Mouse (Mus musculus): ENCODE data around the gene A4gnt. TPM values are rescaled to one million over a fixed set of nuclear protein-coding genes. Genes with fewer than 3 reads are reported as not detected.

A4gnt gene
- polyA plus RNA-seq, 1 experiment: not detected

GRCm38 (mm10) chr9:99629281-99630011, 17.1 kb downstream of the A4gnt start, which contains the start of gene Dzip1l:
Gene Dzip1l, plus strand, starts transcription at chr9:99629496.
- TF ChIP-seq CEBPB (IDR thresholded peaks at IDR 0.05; ENCODE audit: low read depth) (no peak), FOSL1 (IDR thresholded peaks at IDR 0.05; ENCODE audit: insufficient read depth, low read length, poor library complexity, severe bottlenecking) (no peak), CTCF (IDR thresholded peaks at IDR 0.05; ENCODE audit: control insufficient read depth, insufficient read depth, insufficient read length) (no peak), MYOG (IDR thresholded peaks at IDR 0.05; ENCODE audit: control insufficient read depth, extremely low read depth, insufficient read length) (no peak), MYOD1 (IDR thresholded peaks at IDR 0.05; ENCODE audit: control insufficient read depth, insufficient read length, low read depth) (no peak), USF1 (IDR thresholded peaks at IDR 0.05; ENCODE audit: low read depth) (no peak)
- peak within 1 kb of the TSS; percentile 73 for H3ac ChIP-seq (ENCODE audit: control insufficient read depth, insufficient read length, low read depth)
- H3K36me3 ChIP-seq (ENCODE audit: control insufficient read depth, insufficient read depth): peaks cover 5% of the 10 kb centered on the region
- peak within 1 kb of the TSS; percentile 59 for H3K4me3 ChIP-seq (ENCODE audit: insufficient read depth, poor library complexity, severe bottlenecking)
- H3K27me3 ChIP-seq (ENCODE audit: control insufficient read depth, insufficient read depth, insufficient read length): no peaks in the 10 kb centered on the region
- H3K79me3 ChIP-seq (ENCODE audit: low read depth): peaks cover 39% of the 10 kb centered on the region
- H3K79me2 ChIP-seq (ENCODE audit: control insufficient read depth, insufficient read depth): peaks cover 57% of the 10 kb centered on the region

GRCm38 (mm10) chr9:99630071-99630470, 17.8 kb downstream of the A4gnt start:
- Histone ChIP-seq H3K27me3 (ENCODE audit: control insufficient read depth, insufficient read depth, insufficient read length) (no peaks in the 10 kb centered on the region), H3K36me3 (ENCODE audit: control insufficient read depth, insufficient read depth) (peaks cover 5% of the 10 kb centered on the region), H3ac (ENCODE audit: control insufficient read depth, insufficient read length, low read depth) (peak overlapping the region; percentile 73), H3K79me3 (ENCODE audit: low read depth) (peaks cover 42% of the 10 kb centered on the region), H3K79me2 (ENCODE audit: control insufficient read depth, insufficient read depth) (peaks cover 63% of the 10 kb centered on the region), H3K4me3 (ENCODE audit: insufficient read depth, poor library complexity, severe bottlenecking) (peak overlapping the region; percentile 59)
- TF ChIP-seq MYOD1 (IDR thresholded peaks at IDR 0.05; ENCODE audit: control insufficient read depth, insufficient read length, low read depth) (no peak), FOSL1 (IDR thresholded peaks at IDR 0.05; ENCODE audit: insufficient read depth, low read length, poor library complexity, severe bottlenecking) (no peak), MYOG (IDR thresholded peaks at IDR 0.05; ENCODE audit: control insufficient read depth, extremely low read depth, insufficient read length) (no peak), CEBPB (IDR thresholded peaks at IDR 0.05; ENCODE audit: low read depth) (no peak), USF1 (IDR thresholded peaks at IDR 0.05; ENCODE audit: low read depth) (no peak), MAX (IDR thresholded peaks at IDR 0.05) (no peak), CTCF (IDR thresholded peaks at IDR 0.05; ENCODE audit: control insufficient read depth, insufficient read depth, insufficient read length) (no peak)

GRCm38 (mm10) chr9:99630528-99631125, 18.3 kb downstream of the A4gnt start:
- TF ChIP-seq USF1 (IDR thresholded peaks at IDR 0.05; ENCODE audit: low read depth) (no peak), MYOD1 (IDR thresholded peaks at IDR 0.05; ENCODE audit: control insufficient read depth, insufficient read length, low read depth) (no peak), MYOG (IDR thresholded peaks at IDR 0.05; ENCODE audit: control insufficient read depth, extremely low read depth, insufficient read length) (no peak), FOSL1 (IDR thresholded peaks at IDR 0.05; ENCODE audit: insufficient read depth, low read length, poor library complexity, severe bottlenecking) (no peak), CTCF (IDR thresholded peaks at IDR 0.05; ENCODE audit: control insufficient read depth, insufficient read depth, insufficient read length) (no peak), CEBPB (IDR thresholded peaks at IDR 0.05; ENCODE audit: low read depth) (no peak), MAX (IDR thresholded peaks at IDR 0.05) (no peak)
- Histone ChIP-seq H3K79me2 (ENCODE audit: control insufficient read depth, insufficient read depth) (peaks cover 68% of the 10 kb centered on the region), H3K36me3 (ENCODE audit: control insufficient read depth, insufficient read depth) (peaks cover 8% of the 10 kb centered on the region), H3K79me3 (ENCODE audit: low read depth) (peaks cover 44% of the 10 kb centered on the region), H3ac (ENCODE audit: control insufficient read depth, insufficient read length, low read depth) (peak overlapping the region; percentile 73), H3K4me3 (ENCODE audit: insufficient read depth, poor library complexity, severe bottlenecking) (peak overlapping the region; percentile 59), H3K27me3 (ENCODE audit: control insufficient read depth, insufficient read depth, insufficient read length) (no peaks in the 10 kb centered on the region)

- Histone ChIP-seq H3K79me2 (ENCODE audit: control insufficient read depth, insufficient read depth) (peaks cover 77% of the 10 kb centered on the region), H3K79me3 (ENCODE audit: low read depth) (peaks cover 46% of the 10 kb centered on the region)
These were observed 19.5 kb downstream of the A4gnt start for GRCm38 (mm10) chr9:99631781-99632180.

GRCm38 (mm10) chr9:99632264-99632663, 20.0 kb downstream of the A4gnt start:
- TF ChIP-seq CTCF (IDR thresholded peaks at IDR 0.05; ENCODE audit: control insufficient read depth, insufficient read depth, insufficient read length): no peak
- no peak for TF ChIP-seq MYOD1 (IDR thresholded peaks at IDR 0.05; ENCODE audit: control insufficient read depth, insufficient read length, low read depth)
- no peak for TF ChIP-seq USF1 (IDR thresholded peaks at IDR 0.05; ENCODE audit: low read depth)
- TF ChIP-seq CEBPB (IDR thresholded peaks at IDR 0.05; ENCODE audit: low read depth): no peak
- TF ChIP-seq FOSL1 (IDR thresholded peaks at IDR 0.05; ENCODE audit: insufficient read depth, low read length, poor library complexity, severe bottlenecking): no peak
- TF ChIP-seq MAX (IDR thresholded peaks at IDR 0.05): no peak
- TF ChIP-seq MYOG (IDR thresholded peaks at IDR 0.05; ENCODE audit: control insufficient read depth, extremely low read depth, insufficient read length): no peak
- peaks cover 77% of the 10 kb centered on the region for H3K79me2 ChIP-seq (ENCODE audit: control insufficient read depth, insufficient read depth)
- no peak overlapping the region for H3K4me3 ChIP-seq (ENCODE audit: insufficient read depth, poor library complexity, severe bottlenecking)
- peaks cover 22% of the 10 kb centered on the region for H3K36me3 ChIP-seq (ENCODE audit: control insufficient read depth, insufficient read depth)
- H3K79me3 ChIP-seq (ENCODE audit: low read depth): peaks cover 46% of the 10 kb centered on the region
- H3ac ChIP-seq (ENCODE audit: control insufficient read depth, insufficient read length, low read depth): no peak overlapping the region
- no peaks in the 10 kb centered on the region for H3K27me3 ChIP-seq (ENCODE audit: control insufficient read depth, insufficient read depth, insufficient read length)

More at GRCm38 (mm10) chr9:99631781-99632180, 19.5 kb downstream of the A4gnt start:
- no peak overlapping the region for H3ac ChIP-seq (ENCODE audit: control insufficient read depth, insufficient read length, low read depth)
- no peaks in the 10 kb centered on the region for H3K27me3 ChIP-seq (ENCODE audit: control insufficient read depth, insufficient read depth, insufficient read length)
- H3K4me3 ChIP-seq (ENCODE audit: insufficient read depth, poor library complexity, severe bottlenecking): no peak overlapping the region
- peaks cover 18% of the 10 kb centered on the region for H3K36me3 ChIP-seq (ENCODE audit: control insufficient read depth, insufficient read depth)
- TF ChIP-seq MAX (IDR thresholded peaks at IDR 0.05) (no peak), USF1 (IDR thresholded peaks at IDR 0.05; ENCODE audit: low read depth) (no peak)
